Mouse (Mus musculus) CH12.LX (cell line): ENCODE data around the gene Abhd12. TPM values are rescaled to one million over a fixed set of nuclear protein-coding genes. Genes with fewer than 3 reads are reported as not detected.

Experiments used
- DNase-seq: peaks from one replicate; pipeline ENCODE4 v3.0.0-alpha.2; 2013; ENCODE audit errors: extremely low read depth
- H3K27ac ChIP-seq: 2 replicates; pipeline ENCODE4 v1.5.1; 2012; ENCODE audit warnings: low read depth, mild to moderate bottlenecking, control low read depth, moderate library complexity; ENCODE audit not compliant: insufficient read depth
- H3K27me3 ChIP-seq: replicated peaks from 2 replicates; pipeline ENCODE3; 2012; ENCODE audit warnings: inconsistent platforms
- H3K36me3 ChIP-seq, 2 experiments: replicated peaks in 1 of 2; 2 replicates each; pipeline versions ENCODE3 to v1.6.1; 2012; ENCODE audit warnings: inconsistent platforms in 1 of 2, low read length in 1 of 2, mild to moderate bottlenecking in 1 of 2, mixed read lengths in 1 of 2, moderate library complexity in 1 of 2; ENCODE audit not compliant: control insufficient read depth in 1 of 2, insufficient read depth in 1 of 2
- H3K4me1 ChIP-seq, 2 experiments: 2 replicates each; pipeline ENCODE4 v1.6.1; 2012; ENCODE audit warnings: inconsistent platforms in 1 of 2, moderate library complexity in 1 of 2; ENCODE audit not compliant: insufficient read depth in 2 of 2, control insufficient read depth in 1 of 2
- H3K4me2 ChIP-seq: 2 replicates; pipeline ENCODE4 v1.6.1; 2012; ENCODE audit warnings: low read depth, mild to moderate bottlenecking, control low read depth; ENCODE audit not compliant: poor library complexity, insufficient read depth, severe bottlenecking
- H3K4me3 ChIP-seq, 3 experiments: fragments of 150-350 bp in 1 of 3; sonication (generic) in 1 of 3; replicated peaks in 1 of 3; 2 replicates each; pipeline versions ENCODE3 to v1.5.1; 2011 to 2012; ENCODE audit warnings: low read depth in 2 of 3, low read length in 2 of 3, mild to moderate bottlenecking in 2 of 3, moderate library complexity in 2 of 3, control low read depth in 1 of 3, improper control_type of control experiment in 1 of 3, inconsistent platforms in 1 of 3, mixed read lengths in 1 of 3; ENCODE audit not compliant: poor library complexity in 1 of 3
- H3K79me2 ChIP-seq: replicated peaks from 2 replicates; pipeline ENCODE4 v1.6.1; 2012; ENCODE audit warnings: mild to moderate bottlenecking, moderate library complexity; ENCODE audit not compliant: control insufficient read depth, poor library complexity, insufficient read depth, severe bottlenecking; ENCODE audit errors: extremely low read depth
- H3K9ac ChIP-seq: 2 replicates; pipeline ENCODE4 v1.6.1; 2012; ENCODE audit warnings: low read depth, mild to moderate bottlenecking, control low read depth, moderate library complexity; ENCODE audit not compliant: insufficient read depth
- H3K9me3 ChIP-seq: replicated peaks from 2 replicates; pipeline ENCODE3; 2012; ENCODE audit warnings: low read length, inconsistent platforms, mixed read lengths
- BHLHE40 ChIP-seq: IDR thresholded peaks from 2 replicates; pipeline ENCODE4 v1.6.1; 2011; ENCODE audit warnings: mild to moderate bottlenecking, low read depth, low read length, improper control_type of control experiment
- CHD1 ChIP-seq: IDR thresholded peaks from 2 replicates; pipeline ENCODE4 v1.6.1; 2012; ENCODE audit warnings: low read depth, low read length, improper control_type of control experiment, inconsistent platforms
- CHD2 ChIP-seq: IDR thresholded peaks from 2 replicates; pipeline ENCODE4 v1.6.1; 2011; ENCODE audit warnings: low read length, improper control_type of control experiment
- CTCF ChIP-seq, 2 experiments: IDR thresholded peaks in 1 of 2; conservative IDR thresholded peaks in 1 of 2; 2 replicates each; pipeline ENCODE4 v1.5.1; 2011 to 2012; ENCODE audit warnings: low read depth in 2 of 2, low read length in 2 of 2, improper control_type of control experiment in 1 of 2, inconsistent platforms in 1 of 2, mild to moderate bottlenecking in 1 of 2, moderate library complexity in 1 of 2
- E2F4 ChIP-seq: IDR thresholded peaks from 2 replicates; pipeline ENCODE4 v1.6.1; 2011; ENCODE audit warnings: low read depth, low read length, improper control_type of control experiment; ENCODE audit not compliant: insufficient replicate concordance
- ELF1 ChIP-seq: IDR thresholded peaks from 2 replicates; pipeline ENCODE4 v1.6.1; 2014; ENCODE audit warnings: low read depth, mild to moderate bottlenecking, inconsistent platforms, low read length, improper control_type of control experiment
- EP300 ChIP-seq: IDR thresholded peaks from 2 replicates; pipeline ENCODE4 v1.6.1; 2011; ENCODE audit warnings: low read length, improper control_type of control experiment
- GABPA ChIP-seq: IDR thresholded peaks from 2 replicates; pipeline ENCODE4 v1.6.1; 2012; ENCODE audit warnings: low read depth, low read length, improper control_type of control experiment, inconsistent platforms; ENCODE audit not compliant: insufficient replicate concordance
- HCFC1 ChIP-seq: IDR thresholded peaks from 2 replicates; pipeline ENCODE4 v1.6.1; 2012; ENCODE audit warnings: low read depth, mild to moderate bottlenecking, inconsistent platforms, low read length, improper control_type of control experiment
- IRF4 ChIP-seq: IDR thresholded peaks from 2 replicates; pipeline ENCODE4 v1.6.1; 2014; ENCODE audit warnings: low read depth, mild to moderate bottlenecking, inconsistent platforms, low read length, improper control_type of control experiment
- JUND ChIP-seq: conservative IDR thresholded peaks from 2 replicates; pipeline ENCODE4 v1.6.1; 2011; ENCODE audit warnings: low read depth, low read length, improper control_type of control experiment
- KAT2A ChIP-seq: IDR thresholded peaks from 2 replicates; pipeline ENCODE4 v1.6.1; 2012; ENCODE audit warnings: low read length, improper control_type of control experiment, inconsistent platforms; ENCODE audit not compliant: insufficient replicate concordance
- MAX ChIP-seq: IDR thresholded peaks from 2 replicates; pipeline ENCODE4 v1.6.1; 2011; ENCODE audit warnings: low read length, improper control_type of control experiment
- MAZ ChIP-seq: IDR thresholded peaks from 2 replicates; pipeline ENCODE4 v1.6.1; 2012; ENCODE audit warnings: low read depth, mild to moderate bottlenecking, inconsistent platforms, low read length, improper control_type of control experiment, moderate library complexity
- MEF2A ChIP-seq: IDR thresholded peaks from 2 replicates; pipeline ENCODE4 v1.6.1; 2014; ENCODE audit warnings: low read depth, mild to moderate bottlenecking, inconsistent platforms, low read length, improper control_type of control experiment, borderline replicate concordance
- MXI1 ChIP-seq: IDR thresholded peaks from 2 replicates; pipeline ENCODE4 v1.6.1; 2011; ENCODE audit warnings: mild to moderate bottlenecking, low read depth, low read length, improper control_type of control experiment
- MYC ChIP-seq: IDR thresholded peaks from 2 replicates; pipeline ENCODE4 v1.6.1; 2011; ENCODE audit warnings: low read depth, mild to moderate bottlenecking, improper control_type of control experiment, low read length
- NELFE ChIP-seq: IDR thresholded peaks from 2 replicates; pipeline ENCODE4 v1.6.1; 2011; ENCODE audit warnings: low read depth, low read length, improper control_type of control experiment
- NRF1 ChIP-seq: IDR thresholded peaks from 2 replicates; pipeline ENCODE4 v1.6.1; 2014; ENCODE audit warnings: low read depth, mild to moderate bottlenecking, inconsistent platforms, low read length, improper control_type of control experiment, moderate library complexity
- PAX5 ChIP-seq: IDR thresholded peaks from 2 replicates; pipeline ENCODE4 v1.6.1; 2012; ENCODE audit warnings: low read length, inconsistent platforms, mixed read lengths
- POLR2A ChIP-seq: IDR thresholded peaks from 2 replicates; pipeline ENCODE4 v1.6.1; 2011; ENCODE audit warnings: low read depth, mild to moderate bottlenecking, improper control_type of control experiment, low read length
- POLR2AphosphoS2 ChIP-seq: IDR thresholded peaks from 2 replicates; pipeline ENCODE4 v1.6.1; 2011; ENCODE audit warnings: low read depth, low read length, improper control_type of control experiment
- RAD21 ChIP-seq: IDR thresholded peaks from 2 replicates; pipeline ENCODE4 v1.6.1; 2011; ENCODE audit warnings: low read depth, mild to moderate bottlenecking, low read length, improper control_type of control experiment, moderate library complexity
- RCOR1 ChIP-seq: conservative IDR thresholded peaks from 2 replicates; pipeline ENCODE4 v1.6.1; 2012; ENCODE audit warnings: low read depth, mild to moderate bottlenecking, inconsistent platforms, low read length, improper control_type of control experiment
- SIN3A ChIP-seq: IDR thresholded peaks from 2 replicates; pipeline ENCODE4 v1.6.1; 2012; ENCODE audit warnings: low read length, improper control_type of control experiment, inconsistent platforms
- SMC3 ChIP-seq: IDR thresholded peaks from 2 replicates; pipeline ENCODE4 v1.6.1; 2011; ENCODE audit warnings: low read depth, low read length, improper control_type of control experiment
- TBP ChIP-seq: conservative IDR thresholded peaks from 2 replicates; pipeline ENCODE4 v1.6.1; 2011; ENCODE audit warnings: low read depth, low read length, improper control_type of control experiment
- TCF12 ChIP-seq: IDR thresholded peaks from 2 replicates; pipeline ENCODE4 v1.6.1; 2014; ENCODE audit warnings: low read depth, mild to moderate bottlenecking, inconsistent platforms, low read length, improper control_type of control experiment
- UBTF ChIP-seq: IDR thresholded peaks from 2 replicates; pipeline ENCODE4 v1.6.1; 2012; ENCODE audit warnings: low read depth, mild to moderate bottlenecking, inconsistent platforms, low read length, improper control_type of control experiment, moderate library complexity
- USF1 ChIP-seq: IDR thresholded peaks from 2 replicates; pipeline ENCODE4 v1.6.1; 2014; ENCODE audit warnings: low read depth, mild to moderate bottlenecking, inconsistent platforms, low read length, improper control_type of control experiment
- USF2 ChIP-seq: conservative IDR thresholded peaks from 2 replicates; pipeline ENCODE4 v1.6.1; 2011; ENCODE audit warnings: low read depth, low read length, improper control_type of control experiment
- ZC3H11A ChIP-seq: IDR thresholded peaks from 2 replicates; pipeline ENCODE4 v1.6.1; 2012; ENCODE audit warnings: low read depth, mild to moderate bottlenecking, inconsistent platforms, low read length, improper control_type of control experiment
- ZKSCAN1 ChIP-seq: IDR thresholded peaks from 2 replicates; pipeline ENCODE4 v1.6.1; 2012; ENCODE audit warnings: low read depth, inconsistent platforms, low read length, improper control_type of control experiment, borderline replicate concordance
- ZNF384 ChIP-seq: IDR thresholded peaks from 2 replicates; pipeline ENCODE4 v1.6.1; 2012; ENCODE audit warnings: low read depth, low read length, improper control_type of control experiment, inconsistent platforms
- dilution Hi-C: fragments of 300-500 bp; cut with MboI; formaldehyde crosslinking; loops from 2 replicates; pipeline ENCODE4 v1.14.3; 2020; ENCODE audit warnings: low sequenced_read_pairs; ENCODE audit not compliant: extremely low pct_unique_long_range_greater_than_20kb, extremely low pct_ligation_motif_present
- in situ Hi-C: fragments of 300-500 bp; cut with MboI; formaldehyde crosslinking; loops from 3 replicates; pipeline ENCODE4 v1.14.3; 2019; ENCODE audit warnings: low sequenced_read_pairs, low pct_ligation_motif_present, low pct_unique_long_range_greater_than_20kb, mixed read lengths
- polyA plus RNA-seq: library from polyadenylated mRNA; unstranded; fragments of >175 nt; gene quantifications from 2 replicates; pipeline ENCODE4 v1.2.1, GENCODE M21; 2012; ENCODE audit warnings: low read depth; ENCODE audit not compliant: insufficient read length
- total RNA-seq, 2 experiments: library from RNA; depleted of rRNA; stranded (reverse); fragments of 300-350 nt in 1 of 2; fragments of >200 nt in 1 of 2; gene quantifications; 2 replicates each; pipeline ENCODE4 v1.2.3; 2012 to 2014

Gene Abhd12
- total and polyA plus RNA-seq, 3 experiments = 43.6 to 51.5 (median 51.3) TPM

DNA sequence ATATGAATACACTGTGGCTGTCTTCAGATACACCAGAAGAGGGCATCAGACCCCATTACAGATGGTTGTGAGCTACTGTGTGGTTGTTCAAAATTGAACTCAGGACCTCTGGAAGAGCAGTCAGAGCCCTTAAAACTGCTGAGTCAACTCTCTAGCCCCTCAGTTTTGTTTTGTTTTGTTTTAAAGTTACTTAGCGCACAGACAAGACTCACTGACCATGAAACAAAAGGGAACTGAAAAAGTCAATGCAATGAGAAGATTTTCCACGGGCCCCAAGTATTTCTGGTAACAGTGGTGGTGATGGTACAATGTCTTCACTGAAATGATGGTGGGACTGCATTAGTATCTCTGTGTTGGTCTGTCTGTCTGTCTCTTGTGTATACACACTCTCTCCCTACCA is 43.4 kb downstream of the Abhd12 start (continued):
- TF ChIP-seq MAX = no peak
- TF ChIP-seq HCFC1 = no peak
- TF ChIP-seq IRF4 = peak; percentile 98
- no peak for TF ChIP-seq SMC3
- no peak for TF ChIP-seq ZNF384
- no peak; the same call in 1 of the 2 replicates for TF ChIP-seq MYC
- TF ChIP-seq NRF1 = no peak
- peak; percentile 26; the same call in 1 of the 2 replicates for TF ChIP-seq RAD21

DNA sequence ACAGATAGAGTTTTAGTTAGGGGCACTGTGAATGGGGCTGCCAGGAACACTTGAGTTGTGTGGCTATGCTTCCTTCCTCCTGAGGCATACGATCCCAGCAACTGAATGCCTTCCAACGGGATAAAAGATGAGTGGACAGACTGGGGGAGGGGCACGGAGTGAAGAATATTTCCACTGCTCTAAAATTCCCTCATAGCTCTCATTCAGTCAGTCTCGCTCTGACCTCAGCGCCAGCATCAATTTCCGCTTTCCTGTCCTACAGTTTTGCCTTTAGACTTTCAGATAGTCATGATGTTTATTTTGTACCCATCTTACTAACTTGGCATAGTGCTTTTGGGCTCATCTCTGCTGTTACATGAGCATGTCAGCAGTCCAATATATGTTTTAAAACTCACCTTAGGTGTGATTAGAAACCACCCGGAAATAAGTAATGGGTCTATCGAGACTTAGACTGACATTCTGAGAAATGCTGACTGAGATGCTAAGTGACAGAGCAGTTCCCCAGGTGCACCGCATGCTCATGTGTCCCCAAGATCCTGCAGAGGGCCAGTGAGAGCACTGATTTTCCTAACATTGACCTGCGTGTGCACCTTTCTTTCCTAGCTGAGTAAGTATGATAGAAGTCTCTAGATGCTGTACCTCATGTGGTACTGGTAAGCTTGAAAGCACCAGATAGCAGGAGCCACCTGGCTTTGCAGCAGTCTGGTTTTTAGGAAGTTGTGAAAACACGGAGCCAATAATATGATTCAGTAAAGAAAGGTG is 44.7 kb downstream of the Abhd12 start:
- Histone ChIP-seq H3K4me2 (peak overlapping the region; percentile 90), H3K9ac (peak overlapping the region; percentile 37), H3K27me3 (no peaks in the 10 kb centered on the region), H3K79me2 (peaks cover 2% of the 10 kb centered on the region; the same call in 1 of the 2 replicates), H3K4me1 (peaks cover 18 to 42% of the 10 kb centered on the region in 2 experiments), H3K27ac (peak overlapping the region; percentile 85), H3K9me3 (peaks cover 3% of the 10 kb centered on the region), H3K36me3 (peaks cover 7 to 19% of the 10 kb centered on the region in 2 experiments), H3K4me3 (peak overlapping the region; percentile 3 to 24 (median 17))
- peak; percentile 79 for DNase-seq
- in situ Hi-C loops = loop anchor here (5.0 kb wide), 1 partner anchor 47 kb away; the partner anchor contains the start of gene Gins1
- dilution Hi-C loops = no loop called here
- TF ChIP-seq UBTF (no peak), BHLHE40 (peak; percentile 20; the same call in 1 of the 2 replicates), SIN3A (peak; percentile 73), POLR2A (peak; percentile 14; the same call in 1 of the 2 replicates), NELFE (no peak), CHD2 (peak; percentile 81), RCOR1 (0 out of 2 replicates have a peak, but pooled peaks have one; percentile 56), RAD21 (no peak; the same call in 1 of the 2 replicates), MAZ (no peak), JUND (peak; percentile 56; the same call in 1 of the 2 replicates), ELF1 (peak; percentile 72), PAX5 (no peak), GABPA (no peak), ZC3H11A (no peak), MYC (0 out of 2 replicates have a peak, but pooled peaks have one; percentile 43), NRF1 (no peak), TBP (no peak; the same call in 1 of the 2 replicates), MAX (peak; percentile 80), POLR2AphosphoS2 (no peak), CTCF (conservative IDR thresholded peaks at IDR 0.05 in 1 of 2, IDR thresholded peaks at IDR 0.05 in 1 of 2; ENCODE audit: low read depth in 2 of 2, low read length in 2 of 2) (no peak), MEF2A (peak; percentile 75; the same call in 1 of the 2 replicates), MXI1 (peak; percentile 60; the same call in 1 of the 2 replicates), EP300 (peak; percentile 78), USF2 (no peak), E2F4 (no peak), CHD1 (0 out of 2 replicates have a peak, but pooled peaks have one; percentile 72), KAT2A (no peak), ZKSCAN1 (no peak), SMC3 (no peak; the same call in 1 of the 2 replicates), HCFC1 (peak; percentile 34; the same call in 1 of the 2 replicates), TCF12 (peak; percentile 42; the same call in 1 of the 2 replicates), USF1 (no peak)
